Mouse (Mus musculus) liver, embryonic 14.5 days (tissue): ENCODE data around the gene Fam168a. TPM values are rescaled to one million over a fixed set of nuclear protein-coding genes. Genes with fewer than 3 reads are reported as not detected.
A peak's percentile ranks its signal among the peaks of the same experiment; 100 is the strongest.
"Not testable (repeated sequence)": the region's sequence is repeated elsewhere in the genome, so short reads cannot be mapped to it uniquely, and the experiment has no call there.

Source experiments
- ATAC-seq: fragments of 200-750 bp; cut with Nextera tagmentation; 2 replicates; pipeline ENCODE4 v1.8.0; 2017; ENCODE audit warnings: moderate number of reproducible peaks, mild to moderate bottlenecking, moderate library complexity; ENCODE audit not compliant: insufficient read depth
- DNase-seq, 3 experiments: peaks; one replicate each; pipeline ENCODE4 v3.0.0-alpha.2; 2012 to 2013; ENCODE audit warnings: low read depth in 3 of 3, low spot score in 3 of 3
- H3K27ac ChIP-seq: fragments of 300-500 bp; sonication (generic); 2 replicates; pipeline ENCODE4 v1.5.1; 2014; ENCODE audit warnings: moderate library complexity, mild to moderate bottlenecking, control low read depth, inconsistent platforms
- H3K27me3 ChIP-seq: fragments of 300-500 bp; sonication (generic); 2 replicates; pipeline ENCODE4 v1.6.1; 2014; ENCODE audit warnings: mild to moderate bottlenecking, low read length, moderate library complexity; ENCODE audit not compliant: control insufficient read depth, insufficient read depth
- H3K36me3 ChIP-seq: fragments of 300-500 bp; sonication (generic); replicated peaks from 2 replicates; pipeline ENCODE4 v1.6.1; 2014; ENCODE audit warnings: low read depth; ENCODE audit not compliant: control insufficient read depth, insufficient read depth
- H3K4me1 ChIP-seq, 2 experiments: fragments of 200-500 bp in 1 of 2; fragments of 300-500 bp in 1 of 2; sonication (generic) in 1 of 2; replicated peaks; 2 replicates each; pipeline ENCODE4 v1.6.1; 2012 to 2014; ENCODE audit warnings: antibody characterized with exemption in 1 of 2, inconsistent platforms in 1 of 2, low read length in 1 of 2; ENCODE audit not compliant: control insufficient read depth in 2 of 2, insufficient read depth in 2 of 2
- H3K4me2 ChIP-seq: fragments of 300-500 bp; sonication (generic); 2 replicates; pipeline ENCODE4 v1.6.1; 2014; ENCODE audit warnings: low read depth, mild to moderate bottlenecking, control low read depth, moderate library complexity
- H3K4me3 ChIP-seq, 2 experiments: fragments of 200-500 bp in 1 of 2; fragments of 300-500 bp in 1 of 2; sonication (generic) in 1 of 2; 2 replicates each; pipeline ENCODE4 v1.5.1; 2012 to 2014; ENCODE audit warnings: low read depth in 2 of 2, low read length in 2 of 2, mild to moderate bottlenecking in 2 of 2, control low read depth in 1 of 2, inconsistent platforms in 1 of 2, moderate library complexity in 1 of 2; ENCODE audit not compliant: insufficient read depth in 1 of 2
- H3K9ac ChIP-seq: fragments of 300-500 bp; sonication (generic); replicated peaks from 2 replicates; pipeline ENCODE4 v1.6.1; 2014; ENCODE audit warnings: mild to moderate bottlenecking, control low read depth, moderate library complexity
- H3K9me3 ChIP-seq: fragments of 300-500 bp; sonication (generic); 2 replicates; pipeline ENCODE4 v1.6.1; 2016; ENCODE audit warnings: low read length, mixed read lengths; ENCODE audit not compliant: control insufficient read depth
- CTCF ChIP-seq: IDR thresholded peaks from 2 replicates; pipeline ENCODE4 v1.5.1; 2016; ENCODE audit warnings: antibody characterized with exemption, low read depth, control low read depth
- EP300 ChIP-seq: IDR thresholded peaks from 2 replicates; pipeline ENCODE4 v1.6.1; 2016; ENCODE audit warnings: antibody characterized with exemption, low read depth
- WGBS: fragments of 180-500 bp; shearing (Covaris S2); extraction: QIAGEN DNeasy Blood & Tissue Kit; methylation state at CpG from one replicate; pipeline ENCODE4 v1.1.7; 2014; ENCODE audit not compliant: insufficient replicate concordance; 5-methylcytosine and 5-hydroxymethylcytosine counted together
- polyA plus RNA-seq, 2 experiments: library from polyadenylated mRNA; depleted of rRNA in 1 of 2; stranded (reverse) in 1 of 2; unstranded in 1 of 2; fragments of >200 nt; fragmentation: Nextera tagmentation in 1 of 2; extraction: Ambion mirVana in 1 of 2; gene quantifications; 2 replicates each; pipeline versions ENCODE4 v1.2.1 to v1.2.3; 2012 to 2014

Fam168a gene
- polyA plus RNA-seq, 2 experiments: 4.1 to 4.4 TPM

DNA sequence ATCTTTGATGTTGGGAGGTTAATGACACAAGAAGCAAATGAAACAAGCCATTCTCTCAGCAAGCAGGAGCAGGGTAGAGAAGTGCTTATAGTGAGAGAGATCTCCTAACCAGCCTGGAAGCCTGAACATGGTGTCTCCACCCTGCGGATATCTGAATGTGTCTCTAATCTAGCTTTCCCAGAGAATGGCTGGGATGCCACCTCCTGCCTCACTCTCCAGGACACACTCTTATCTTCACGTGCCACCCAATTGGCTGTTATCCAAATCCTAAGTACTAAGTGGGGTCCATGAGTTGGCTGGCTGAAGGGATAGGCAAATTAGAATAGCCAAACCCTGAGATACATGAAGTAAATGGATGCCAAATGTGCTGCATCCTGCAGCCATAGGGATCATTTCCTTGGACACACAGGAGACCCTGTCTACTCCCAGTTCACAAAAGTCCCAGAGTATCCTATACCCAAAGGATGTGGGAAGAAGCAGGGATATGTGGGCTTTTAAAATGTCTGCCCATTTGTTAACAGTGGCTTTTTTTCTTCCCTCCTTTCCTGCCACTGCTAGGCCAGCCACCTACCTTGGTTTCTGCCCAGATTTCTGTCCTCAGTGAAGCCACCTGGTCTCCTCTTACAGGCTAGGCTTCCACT is 138.1 kb downstream of the Fam168a start:
- WGBS: 19% methylated on average over 2 of the region's 2 CpGs
- no peak for TF ChIP-seq CTCF
- TF ChIP-seq EP300: peak; percentile 99
- H3K9me3 ChIP-seq: no peaks in the 10 kb centered on the region; the same call in 1 of the 2 replicates
- H3K4me1 ChIP-seq: peaks cover 45 to 52% of the 10 kb centered on the region in 2 experiments
- peak overlapping the region; percentile 93 for H3K4me2 ChIP-seq
- H3K27ac ChIP-seq: peak overlapping the region; percentile 99
- peak overlapping the region; percentile 80 for H3K9ac ChIP-seq
- H3K36me3 ChIP-seq: peaks cover 41% of the 10 kb centered on the region
- H3K4me3 ChIP-seq: peak overlapping the region; percentile 30 to 49
- no peaks in the 10 kb centered on the region for H3K27me3 ChIP-seq
- peak; percentile 93 for ATAC-seq
- DNase-seq: peak; percentile 95 to 98 (median 97)

- H3K27ac ChIP-seq: peak overlapping the region; percentile 99
Measured at GRCm38 (mm10) chr7:100845026-100845400, 138.6 kb downstream of the Fam168a start.

GRCm38 (mm10) chr7:100845412-100845811 is 139.0 kb downstream of the Fam168a start:
- Histone ChIP-seq H3K27me3 (no peaks in the 10 kb centered on the region), H3K4me2 (peak overlapping the region; percentile 93), H3K36me3 (peaks cover 49% of the 10 kb centered on the region), H3K9me3 (no peaks in the 10 kb centered on the region; the same call in 1 of the 2 replicates), H3K27ac (peak overlapping the region; percentile 99), H3K4me1 (peaks cover 36 to 43% of the 10 kb centered on the region in 2 experiments), H3K9ac (peak overlapping the region; percentile 60), H3K4me3 (no peak overlapping the region)
- ATAC-seq (no peak), DNase-seq (peak in 1 of 3 experiments; percentile 74)
- no peak for TF ChIP-seq CTCF
- peak; percentile 46 for TF ChIP-seq EP300
- WGBS: 4% methylated on average over 1 of the region's 1 CpGs

More at GRCm38 (mm10) chr7:100845026-100845400, 138.6 kb downstream of the Fam168a start:
- Histone ChIP-seq H3K4me2 (peak overlapping the region; percentile 93), H3K9ac (peak overlapping the region; percentile 60), H3K9me3 (no peaks in the 10 kb centered on the region; the same call in 1 of the 2 replicates), H3K36me3 (peaks cover 46% of the 10 kb centered on the region), H3K4me3 (peak overlapping the region in 1 of 2 experiments; percentile 27; a peak in 2 of 4 replicates), H3K27me3 (no peaks in the 10 kb centered on the region), H3K4me1 (peaks cover 40 to 47% of the 10 kb centered on the region in 2 experiments)
- no peak for ATAC-seq
- DNase-seq: no peak
- no peak for TF ChIP-seq CTCF
- no peak for TF ChIP-seq EP300

DNA sequence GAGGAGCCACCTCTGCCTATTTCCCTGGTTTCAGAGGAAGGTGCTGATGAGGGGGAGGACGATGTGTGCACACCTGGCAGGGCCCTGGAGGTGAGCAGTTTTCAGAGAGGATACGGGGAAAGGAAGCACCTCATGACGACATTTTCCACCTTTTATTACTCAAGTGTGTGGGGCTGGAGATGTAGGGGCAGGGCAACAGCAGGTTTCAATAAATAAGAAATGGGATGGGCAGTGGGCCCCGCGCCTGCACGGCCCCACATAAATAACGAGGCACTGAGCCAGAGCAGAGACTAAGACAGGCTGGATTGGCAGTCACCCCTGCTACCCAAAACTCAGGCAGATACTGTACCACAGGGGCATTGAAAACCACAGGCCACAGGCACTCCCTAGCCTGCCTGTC is 139.6 kb downstream of the Fam168a start:
- not testable (repeated sequence) for DNase-seq, H3K9ac ChIP-seq, H3K4me3 ChIP-seq, H3K4me2 ChIP-seq, ATAC-seq, H3K9me3 ChIP-seq, H3K27me3 ChIP-seq
- peaks cover 30 to 37% of the 10 kb centered on the region in 2 experiments for H3K4me1 ChIP-seq
- H3K27ac ChIP-seq: peak overlapping the region; percentile 99
- WGBS: 69% methylated on average over 7 of the region's 7 CpGs
- H3K36me3 ChIP-seq: peaks cover 54% of the 10 kb centered on the region

DNA sequence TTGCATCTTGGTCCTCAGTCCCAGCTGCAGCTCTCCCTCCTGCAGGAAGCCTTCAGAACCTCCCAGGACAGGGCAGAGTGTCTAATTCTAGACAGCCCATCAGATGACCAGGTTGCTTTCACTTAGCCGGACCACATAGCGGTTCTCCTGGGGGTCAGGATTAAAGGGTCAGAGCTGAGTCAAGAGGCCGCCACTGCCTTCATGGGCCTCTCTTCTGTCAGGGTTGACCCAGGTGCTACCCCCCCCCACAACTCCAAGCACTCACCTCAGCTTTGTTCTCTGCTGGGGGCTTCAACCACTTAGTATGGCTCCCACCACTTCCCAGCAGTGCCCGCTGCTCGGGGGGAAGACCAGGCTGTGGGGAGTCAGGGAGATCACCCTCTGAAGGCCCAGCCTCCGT is 140.7 kb downstream of the Fam168a start:
- DNase-seq: no peak
- no peak overlapping the region for H3K4me3 ChIP-seq
- H3K27me3 ChIP-seq: no peaks in the 10 kb centered on the region
- H3K9me3 ChIP-seq: no peaks in the 10 kb centered on the region; the same call in 1 of the 2 replicates
- TF ChIP-seq EP300: no peak
- no peak for TF ChIP-seq CTCF
- WGBS: 86% methylated on average over 6 of the region's 6 CpGs
- ATAC-seq: no peak
- peaks cover 59% of the 10 kb centered on the region for H3K36me3 ChIP-seq
- H3K4me1 ChIP-seq: peaks cover 29 to 34% of the 10 kb centered on the region in 2 experiments
- no peak overlapping the region for H3K27ac ChIP-seq
- no peak overlapping the region for H3K9ac ChIP-seq
- no peak overlapping the region for H3K4me2 ChIP-seq
